Mouse (Mus musculus): ENCODE measurements around the gene Pcsk4. TPM values are rescaled to one million over a fixed set of nuclear protein-coding genes. Genes with fewer than 3 reads are reported as not detected.

Gene Pcsk4
- polyA plus RNA-seq, 1 experiment from 2014 or later = 8.1 TPM

- Histone ChIP-seq H3K9me3 (no peaks in the 10 kb centered on the region), H3K4me3 (replicated peaks) (peak overlapping the region; percentile 53), H3K9ac (peak overlapping the region; percentile 24), H3K4me1 (replicated peaks) (peaks cover 35% of the 10 kb centered on the region), H3K4me2 (replicated peaks) (peak overlapping the region; percentile 93), H3K27me3 (replicated peaks) (no peaks in the 10 kb centered on the region), H3K36me3 (0 out of 2 replicates have a peak, but pooled peaks cover 2% of the 10 kb centered on the region), H3K27ac (peak overlapping the region; percentile 84)
- WGBS = 33% methylated on average over 10 of the region's 10 CpGs
- peak; percentile 56 for ATAC-seq
These were observed 2.6 kb upstream of the Pcsk4 start for GRCm38 (mm10) chr10:80331636-80332524.

- no peaks in the 10 kb centered on the region for H3K9me3 ChIP-seq
- H3K27ac ChIP-seq = peak overlapping the region; percentile 84
- H3K9ac ChIP-seq = peak overlapping the region; percentile 58; the same call in 1 of the 2 replicates
- WGBS = 38% methylated on average over 2 of the region's 2 CpGs
- ATAC-seq = no peak
- peaks cover 35% of the 10 kb centered on the region for H3K4me1 ChIP-seq (replicated peaks)
- peak overlapping the region; percentile 53 for H3K4me3 ChIP-seq (replicated peaks)
- peak overlapping the region; percentile 93 for H3K4me2 ChIP-seq (replicated peaks)
- no peaks in the 10 kb centered on the region for H3K27me3 ChIP-seq (replicated peaks)
- 0 out of 2 replicates have a peak, but pooled peaks cover 2% of the 10 kb centered on the region for H3K36me3 ChIP-seq
These were observed 1.6 kb upstream of the Pcsk4 start for GRCm38 (mm10) chr10:80330888-80331287.

- Histone ChIP-seq H3K4me3 (replicated peaks) (peak overlapping the region; percentile 53), H3K4me1 (replicated peaks) (peaks cover 35% of the 10 kb centered on the region), H3K27me3 (replicated peaks) (no peaks in the 10 kb centered on the region), H3K9ac (peak overlapping the region; percentile 58), H3K4me2 (replicated peaks) (peak overlapping the region; percentile 93), H3K27ac (peak overlapping the region; percentile 84), H3K36me3 (0 out of 2 replicates have a peak, but pooled peaks cover 2% of the 10 kb centered on the region), H3K9me3 (no peaks in the 10 kb centered on the region)
- no peak for ATAC-seq
- WGBS = 1% methylated on average over 40 of the region's 41 CpGs
These were observed 786 bp upstream of the Pcsk4 start for GRCm38 (mm10) chr10:80330084-80330483.

- H3K4me2 ChIP-seq (replicated peaks) = peak overlapping the region; percentile 22; the same call in 1 of the 2 replicates
- no peak for ATAC-seq
- no peaks in the 10 kb centered on the region for H3K27me3 ChIP-seq (replicated peaks)
- 77% methylated on average over 21 of the region's 21 CpGs for WGBS
- no peaks in the 10 kb centered on the region for H3K9me3 ChIP-seq
- peaks cover 41% of the 10 kb centered on the region for H3K4me1 ChIP-seq (replicated peaks)
- no peaks in the 10 kb centered on the region for H3K36me3 ChIP-seq
- no peak overlapping the region for H3K4me3 ChIP-seq (replicated peaks)
- no peak overlapping the region for H3K27ac ChIP-seq
- H3K9ac ChIP-seq = no peak overlapping the region
These were observed 4.3 kb downstream of the Pcsk4 start for GRCm38 (mm10) chr10:80325045-80325444.

- H3K9ac ChIP-seq = peak overlapping the region; percentile 51; the same call in 1 of the 2 replicates
- peak overlapping the region; percentile 68; the same call in 1 of the 2 replicates for H3K4me3 ChIP-seq (replicated peaks)
- WGBS = 73% methylated on average over 17 of the region's 17 CpGs
- no peaks in the 10 kb centered on the region for H3K9me3 ChIP-seq
- H3K4me2 ChIP-seq (replicated peaks) = peak overlapping the region; percentile 97
- 0 out of 2 replicates have a peak, but pooled peaks have one; percentile 3 for ATAC-seq
- H3K27ac ChIP-seq = 0 out of 2 replicates have a peak overlapping the region, but pooled peaks have one; percentile 72
- H3K36me3 ChIP-seq = no peaks in the 10 kb centered on the region
- H3K27me3 ChIP-seq (replicated peaks) = no peaks in the 10 kb centered on the region
- peaks cover 43% of the 10 kb centered on the region for H3K4me1 ChIP-seq (replicated peaks)
These were observed 4.9 kb downstream of the Pcsk4 start for GRCm38 (mm10) chr10:80324120-80325037.

GRCm38 (mm10) chr10:80323261-80324119, 5.8 kb downstream of the Pcsk4 start:
- Histone ChIP-seq H3K27me3 (replicated peaks) (no peaks in the 10 kb centered on the region), H3K9ac (peak overlapping the region; percentile 51), H3K36me3 (peaks cover 3% of the 10 kb centered on the region; the same call in 1 of the 2 replicates), H3K4me1 (replicated peaks) (peaks cover 42% of the 10 kb centered on the region), H3K9me3 (no peaks in the 10 kb centered on the region), H3K4me2 (replicated peaks) (peak overlapping the region; percentile 97), H3K4me3 (replicated peaks) (peak overlapping the region; percentile 68), H3K27ac (peak overlapping the region; percentile 72)
- WGBS = 1% methylated on average over 45 of the region's 46 CpGs
- peak; percentile 70 for ATAC-seq

GRCm38 (mm10) chr10:80322811-80323211, 6.5 kb downstream of the Pcsk4 start:
- 1% methylated on average over 28 of the region's 28 CpGs for WGBS
- peaks cover 7% of the 10 kb centered on the region; the same call in 1 of the 2 replicates for H3K36me3 ChIP-seq
- H3K27me3 ChIP-seq (replicated peaks) = no peaks in the 10 kb centered on the region
- peak; percentile 17 for ATAC-seq
- peaks cover 39% of the 10 kb centered on the region for H3K4me1 ChIP-seq (replicated peaks)
- H3K27ac ChIP-seq = peak overlapping the region; percentile 72; the same call in 1 of the 2 replicates
- H3K4me2 ChIP-seq (replicated peaks) = peak overlapping the region; percentile 97
- no peaks in the 10 kb centered on the region for H3K9me3 ChIP-seq
- H3K4me3 ChIP-seq (replicated peaks) = peak overlapping the region; percentile 68
- peak overlapping the region; percentile 51 for H3K9ac ChIP-seq

GRCm38 (mm10) chr10:80321670-80322581, 7.4 kb downstream of the Pcsk4 start:
- WGBS = 89% methylated on average over 21 of the region's 21 CpGs
- peaks cover 45% of the 10 kb centered on the region for H3K4me1 ChIP-seq (replicated peaks)
- H3K36me3 ChIP-seq = peaks cover 10% of the 10 kb centered on the region; the same call in 1 of the 2 replicates
- peak overlapping the region; percentile 51 for H3K9ac ChIP-seq
- H3K4me3 ChIP-seq (replicated peaks) = peak overlapping the region; percentile 68; the same call in 1 of the 2 replicates
- H3K9me3 ChIP-seq = no peaks in the 10 kb centered on the region
- H3K27me3 ChIP-seq (replicated peaks) = peaks cover 3% of the 10 kb centered on the region; the same call in 1 of the 2 replicates
- H3K4me2 ChIP-seq (replicated peaks) = peak overlapping the region; percentile 97
- no peak for ATAC-seq
- H3K27ac ChIP-seq = no peak overlapping the region

- no peak for ATAC-seq
- Histone ChIP-seq H3K4me1 (replicated peaks) (peaks cover 49% of the 10 kb centered on the region), H3K4me3 (replicated peaks) (no peak overlapping the region), H3K36me3 (peaks cover 10% of the 10 kb centered on the region; the same call in 1 of the 2 replicates), H3K9me3 (no peaks in the 10 kb centered on the region), H3K27ac (no peak overlapping the region), H3K9ac (no peak overlapping the region), H3K27me3 (replicated peaks) (peaks cover 9% of the 10 kb centered on the region), H3K4me2 (replicated peaks) (peak overlapping the region; percentile 70; the same call in 1 of the 2 replicates)
- WGBS = 65% methylated on average over 6 of the region's 6 CpGs
These were observed 8.2 kb downstream of the Pcsk4 start for GRCm38 (mm10) chr10:80321014-80321669.

GRCm38 (mm10) chr10:80320340-80320760, 8.9 kb downstream of the Pcsk4 start, which contains the start of gene 2310011J03Rik:
Gene 2310011J03Rik (minus strand): TSS chr10:80320537.
- ATAC-seq = peak; percentile 57
- WGBS = under 1% methylated on average over 34 of the region's 34 CpGs
- Histone ChIP-seq H3K27me3 (replicated peaks) (peaks cover 17% of the 10 kb centered on the region), H3K36me3 (peaks cover 10% of the 10 kb centered on the region; the same call in 1 of the 2 replicates), H3K9me3 (no peaks in the 10 kb centered on the region), H3K4me3 (replicated peaks) (peak within 1 kb of the TSS; percentile 72), H3K4me1 (replicated peaks) (peaks cover 49% of the 10 kb centered on the region), H3K4me2 (replicated peaks) (peak within 1 kb of the TSS; percentile 70), H3K27ac (peak within 1 kb of the TSS; percentile 73), H3K9ac (peak within 1 kb of the TSS; percentile 79)

Data from intestine, embryonic 15.5 days (tissue).